17 mouse cellular contexts compared by ENCODE assay signal in the genomic region with DNA sequence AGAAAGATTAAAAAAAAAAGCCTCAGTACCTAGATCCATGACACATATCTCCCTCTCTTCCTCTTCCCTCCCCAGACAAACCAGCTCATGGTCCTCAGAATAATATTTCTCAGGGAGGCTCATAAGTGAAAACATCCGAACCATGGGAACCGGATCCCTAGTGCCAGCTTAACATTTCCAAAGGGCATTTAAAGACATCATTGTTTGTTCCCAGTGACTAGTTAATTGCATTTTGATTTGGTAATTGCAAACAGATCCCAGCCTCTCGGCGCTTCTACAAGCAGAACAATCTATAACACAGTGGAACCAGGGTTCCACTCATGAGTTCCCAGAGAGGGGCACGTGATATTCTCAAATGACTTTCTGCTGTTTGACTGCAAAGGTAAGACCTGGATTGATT.
"Had no signal": no experiment of that assay in that cellular context is flagged by ENCODE, and none has a peak within 500 bp of the region (broad histone marks: within the 10 kb centered on the region; RNA-seq: fewer than 3 reads in every experiment).

No protein-coding gene starts in this region.

- ATAC-seq: liver, embryonic 12.5 days; midbrain, embryonic 15.5 days had no signal

- H3K9me3 ChIP-seq: kidney, embryonic 15.5 days; limb, embryonic 15.5 days; liver, embryonic 12.5 days; midbrain, embryonic 15.5 days; neural tube, embryonic 12.5 days had no signal

- DNase-seq: kidney, adult 18-20 months; kidney, postnatal 36 days; layer of hippocampus, adult 9-11 months; left cerebral cortex, postnatal 4 days; lung, embryonic 14.5 days; lung, postnatal 10 days; retina, postnatal 1 day; right cerebral cortex, postnatal 4 days; thymus, postnatal 36 days had no signal

- H3K27me3 ChIP-seq: kidney, embryonic 15.5 days; limb, embryonic 15.5 days; liver, embryonic 12.5 days; megakaryocyte, embryonic 14.5 days; midbrain, embryonic 15.5 days; neural tube, embryonic 12.5 days had no signal

- H3K27ac ChIP-seq: kidney, embryonic 15.5 days; limb, embryonic 15.5 days; liver, embryonic 12.5 days; macrophage; midbrain, embryonic 15.5 days; neural tube, embryonic 12.5 days had no signal

- H3K4me2 ChIP-seq: kidney, embryonic 15.5 days; limb, embryonic 15.5 days; liver, embryonic 12.5 days; lung, embryonic 14.5 days; midbrain, embryonic 11.5 days; midbrain, embryonic 15.5 days; neural tube, embryonic 12.5 days had no signal

- H3K36me3 ChIP-seq: kidney, embryonic 15.5 days; limb, embryonic 15.5 days; liver, embryonic 12.5 days; midbrain, embryonic 15.5 days; neural tube, embryonic 12.5 days had no signal

- H3K4me1 ChIP-seq: liver, embryonic 12.5 days; megakaryocyte, embryonic 14.5 days; midbrain, embryonic 15.5 days; neural tube, embryonic 12.5 days had no signal

- H3K9ac ChIP-seq: kidney, embryonic 15.5 days; limb, embryonic 15.5 days; liver, embryonic 12.5 days; lung, embryonic 14.5 days; midbrain, embryonic 15.5 days; neural tube, embryonic 12.5 days had no signal

- H3K4me3 ChIP-seq: kidney, embryonic 15.5 days; limb, embryonic 15.5 days; liver, embryonic 12.5 days; megakaryocyte, embryonic 14.5 days; midbrain, embryonic 15.5 days; neural tube, embryonic 12.5 days had no signal
